Comparison of ENCODE assay signal across 8 mouse cellular contexts in the genomic region with DNA sequence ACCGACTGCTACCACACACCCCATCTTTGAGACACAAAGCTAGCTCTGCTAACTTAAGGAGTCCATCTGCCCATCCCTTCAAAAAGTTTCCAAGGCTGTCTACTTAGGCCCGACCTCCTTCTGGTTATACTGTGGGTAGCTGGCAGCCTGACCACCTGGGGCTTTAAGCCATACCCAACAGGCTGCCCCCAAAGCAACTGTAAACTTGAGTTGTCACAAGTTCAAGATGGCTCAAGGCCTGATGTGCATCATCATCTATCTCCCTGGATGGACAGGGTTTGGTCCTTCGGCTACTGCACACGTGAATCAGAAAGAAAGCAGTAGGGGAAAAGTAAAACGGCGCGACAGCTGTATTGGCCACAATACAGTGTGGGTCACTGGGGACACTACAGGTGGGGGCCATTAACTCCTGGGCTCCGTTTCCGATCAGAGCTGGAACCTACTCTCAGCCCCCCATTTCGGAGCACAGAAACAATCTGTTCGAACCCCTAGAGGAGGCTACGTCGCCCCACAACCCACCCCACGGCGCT. TPM values are rescaled to one million over a fixed set of nuclear protein-coding genes. Genes with fewer than 3 reads are reported as not detected.
DNase-seq lines count a peak whose midpoint lies in the region; ATAC-seq and TF ChIP-seq lines count a peak whose summit lies in the region.

No protein-coding gene starts in this region.

- WGBS in lung, embryonic 14.5 days = 1% methylated on average over 15 of the region's 15 CpGs
- WGBS in embryonic facial prominence, embryonic 11.5 days = 3% methylated on average over 15 of the region's 15 CpGs
- 3% methylated on average over 15 of the region's 15 CpGs for WGBS in limb, embryonic 10.5 days
- under 1% methylated on average over 15 of the region's 15 CpGs for WGBS in small intestine, adult 2 months

- no peak for TF ChIP-seq CTCF in lung, embryonic 14.5 days (IDR thresholded peaks at IDR 0.05; ENCODE audit: low read depth)
- TF ChIP-seq CTCF in small intestine, adult 2 months (IDR thresholded peaks at IDR 0.05; ENCODE audit: extremely low read depth, insufficient read length, insufficient replicate concordance, low read depth, low read length) = no peak

- intact Hi-C loops in left cerebral cortex, postnatal 25 days (cut with DNase I) = loop anchor here (2.0 to 10.0 kb wide), 2 partner anchors 35 to 465 kb away; no protein-coding TSS in a partner anchor

- peak overlapping the region; percentile 98 for H3K9ac ChIP-seq in lung, embryonic 14.5 days
- peak overlapping the region; percentile 92 for H3K9ac ChIP-seq in embryonic facial prominence, embryonic 11.5 days (replicated peaks; ENCODE audit: low read length)

- no peak for TF ChIP-seq POLR2A in small intestine, adult 2 months (IDR thresholded peaks at IDR 0.05; ENCODE audit: low read depth, low read length)

- peaks cover 7% of the 10 kb centered on the region; the same call in 1 of the 2 replicates for H3K4me1 ChIP-seq in lung, embryonic 14.5 days (ENCODE audit: insufficient read depth)
- H3K4me1 ChIP-seq in embryonic facial prominence, embryonic 11.5 days (ENCODE audit: control insufficient read depth, insufficient read depth, low read length) = no peaks in the 10 kb centered on the region
- H3K4me1 ChIP-seq in limb, embryonic 10.5 days = peaks cover 23% of the 10 kb centered on the region
- H3K4me1 ChIP-seq in small intestine, adult 2 months (ENCODE audit: control insufficient read depth, insufficient read depth, insufficient read length, low read length) = peaks cover 8% of the 10 kb centered on the region

- H3K36me3 ChIP-seq in lung, embryonic 14.5 days (ENCODE audit: insufficient read depth) = peaks cover 39% of the 10 kb centered on the region
- H3K36me3 ChIP-seq in embryonic facial prominence, embryonic 11.5 days (replicated peaks; ENCODE audit: control insufficient read depth, insufficient read depth, low read depth, low read length) = peaks cover 7% of the 10 kb centered on the region
- H3K36me3 ChIP-seq in limb, embryonic 10.5 days = peaks cover 40% of the 10 kb centered on the region
- H3K36me3 ChIP-seq in small intestine, adult 2 months (ENCODE audit: control insufficient read depth, insufficient read depth, low read length) = peaks cover 28% of the 10 kb centered on the region

- DNase-seq in lung, embryonic 14.5 days = no peak
- DNase-seq in lung, postnatal 14 days = no peak
- DNase-seq in embryonic facial prominence, embryonic 11.5 days (ENCODE audit: low spot score) = peak; percentile 2
- DNase-seq in limb, embryonic 10.5 days (ENCODE audit: low spot score) = no peak
- DNase-seq in left cerebral cortex, postnatal 25 days (ENCODE audit: low spot score in 2 of 2) = no peak
- no peak for DNase-seq in layer of hippocampus, postnatal 14 days (ENCODE audit: low spot score in 2 of 2)
- no peak for DNase-seq in urinary bladder, adult 2 months (ENCODE audit: low spot score)

- no peaks in the 10 kb centered on the region for H3K9me3 ChIP-seq in lung, embryonic 14.5 days (ENCODE audit: low read depth, low read length)
- H3K9me3 ChIP-seq in embryonic facial prominence, embryonic 11.5 days (replicated peaks; ENCODE audit: control insufficient read depth, low read length) = no peaks in the 10 kb centered on the region
- H3K9me3 ChIP-seq in limb, embryonic 10.5 days (replicated peaks) = no peaks in the 10 kb centered on the region

- peak overlapping the region; percentile 93 for H3K4me2 ChIP-seq in lung, embryonic 14.5 days
- H3K4me2 ChIP-seq in embryonic facial prominence, embryonic 11.5 days (ENCODE audit: low read depth, low read length) = peak overlapping the region; percentile 92

- H3K4me3 ChIP-seq in lung, embryonic 14.5 days (ENCODE audit: low read depth, low read length) = peak overlapping the region; percentile 93
- H3K4me3 ChIP-seq in embryonic facial prominence, embryonic 11.5 days (ENCODE audit: low read depth, low read length) = peak overlapping the region; percentile 94
- peak overlapping the region; percentile 98 for H3K4me3 ChIP-seq in limb, embryonic 10.5 days
- H3K4me3 ChIP-seq in small intestine, adult 2 months (ENCODE audit: low read depth, low read length) = peak overlapping the region; percentile 92

- peak; percentile 15 for ATAC-seq in lung, embryonic 14.5 days (ENCODE audit: insufficient read depth)
- ATAC-seq in embryonic facial prominence, embryonic 11.5 days (replicated peaks; ENCODE audit: insufficient number of reproducible peaks, low FRiP score, low TSS enrichment, low read depth) = peak; percentile 71; the same call in 1 of the 2 replicates

- H3K27ac ChIP-seq in lung, embryonic 14.5 days (ENCODE audit: low read depth) = peak overlapping the region; percentile 100
- H3K27ac ChIP-seq in embryonic facial prominence, embryonic 11.5 days (replicated peaks; ENCODE audit: low read depth, low read length) = peak overlapping the region; percentile 97
- H3K27ac ChIP-seq in limb, embryonic 10.5 days = peak overlapping the region; percentile 97
- H3K27ac ChIP-seq in small intestine, adult 2 months (ENCODE audit: insufficient read depth, low read depth, low read length) = peak overlapping the region; percentile 44

- H3K27me3 ChIP-seq in lung, embryonic 14.5 days (ENCODE audit: insufficient read depth, low read length) = no peaks in the 10 kb centered on the region
- H3K27me3 ChIP-seq in embryonic facial prominence, embryonic 11.5 days (ENCODE audit: control insufficient read depth, insufficient read depth, low read length) = no peaks in the 10 kb centered on the region
- H3K27me3 ChIP-seq in limb, embryonic 10.5 days (ENCODE audit: low read depth, poor library complexity, severe bottlenecking) = no peaks in the 10 kb centered on the region
- H3K27me3 ChIP-seq in small intestine, adult 2 months (ENCODE audit: control insufficient read depth, insufficient read depth, low read length) = no peaks in the 10 kb centered on the region

RNA-seq across cellular contexts. Expression of gene Eif3d, which starts 0.6 kb away (rescaled TPM):
- 212 and 239 TPM in 2 replicates for polyA plus RNA-seq in lung, embryonic 14.5 days (2014; fragmentation: Nextera tagmentation; extraction: Ambion mirVana)
- 246 and 247 TPM in 2 replicates for polyA plus RNA-seq in embryonic facial prominence, embryonic 11.5 days (2014; fragmentation: Nextera tagmentation; extraction: Ambion mirVana)
- 260 and 285 TPM in 2 replicates for polyA plus RNA-seq in limb, embryonic 10.5 days (2016; fragmentation: Nextera tagmentation; extraction: Ambion mirVana)
- polyA plus RNA-seq in small intestine, adult 2 months (2012; rRNA removed) = 50.1 and 89.4 TPM in 2 replicates
- total RNA-seq in left cerebral cortex, postnatal 25 days (2021) = 100 to 1,000 TPM in 1 of 2 experiments, 10 to 100 TPM in 1; 97.3 to 105 TPM
- 100 to 1,000 TPM in 1 of 2 experiments, 10 to 100 TPM in 1; 99.5 to 100 TPM for total RNA-seq in layer of hippocampus, postnatal 14 days (2021)
- 122 TPM in 2 replicates for polyA plus RNA-seq in urinary bladder, adult 2 months (2012; rRNA removed)

RNA-seq across cellular contexts. Expression of gene Foxred2, which starts 13.5 kb away (rescaled TPM):
- 5.4 and 5.7 TPM in 2 replicates for polyA plus RNA-seq in lung, embryonic 14.5 days (2014; fragmentation: Nextera tagmentation; extraction: Ambion mirVana)
- polyA plus RNA-seq in embryonic facial prominence, embryonic 11.5 days (2014; fragmentation: Nextera tagmentation; extraction: Ambion mirVana) = 4.9 and 8.4 TPM in 2 replicates
- 7.3 and 7.7 TPM in 2 replicates for polyA plus RNA-seq in limb, embryonic 10.5 days (2016; fragmentation: Nextera tagmentation; extraction: Ambion mirVana)
- polyA plus RNA-seq in small intestine, adult 2 months (2012; rRNA removed) = 0.90 and 1.7 TPM in 2 replicates
- 10 to 100 TPM; 11.8 to 12.0 TPM for total RNA-seq in left cerebral cortex, postnatal 25 days (2021)
- 10 to 100 TPM; 10.5 to 11.6 TPM for total RNA-seq in layer of hippocampus, postnatal 14 days (2021)
- 5.2 and 5.5 TPM in 2 replicates for polyA plus RNA-seq in urinary bladder, adult 2 months (2012; rRNA removed)

RNA-seq across cellular contexts. Expression of gene Txn2, which starts 41.2 kb away (rescaled TPM):
- 209 and 227 TPM in 2 replicates for polyA plus RNA-seq in lung, embryonic 14.5 days (2014; fragmentation: Nextera tagmentation; extraction: Ambion mirVana)
- 239 and 248 TPM in 2 replicates for polyA plus RNA-seq in embryonic facial prominence, embryonic 11.5 days (2014; fragmentation: Nextera tagmentation; extraction: Ambion mirVana)
- 287 and 339 TPM in 2 replicates for polyA plus RNA-seq in limb, embryonic 10.5 days (2016; fragmentation: Nextera tagmentation; extraction: Ambion mirVana)
- polyA plus RNA-seq in small intestine, adult 2 months (2012; rRNA removed) = 157 and 222 TPM in 2 replicates
- total RNA-seq in left cerebral cortex, postnatal 25 days (2021) = 100 to 1,000 TPM; 132 to 135 TPM
- 100 to 1,000 TPM; 106 to 116 TPM for total RNA-seq in layer of hippocampus, postnatal 14 days (2021)
- 147 and 157 TPM in 2 replicates for polyA plus RNA-seq in urinary bladder, adult 2 months (2012; rRNA removed)

Comparison
In these comparisons a context has a peak if more than half of its experiments do, and no peak if none do; other contexts are left out.
1. H3K27ac ChIP-seq: peak in every context shown above with its lines; median percentile 100 in lung, embryonic 14.5 days; 97 in embryonic facial prominence, embryonic 11.5 days; 97 in limb, embryonic 10.5 days; 44 in small intestine, adult 2 months.